Mouse (Mus musculus) ZHBTc4 (cell line): ENCODE data around the gene Igf2bp3.

Experiments used
- DNase-seq: peaks from one replicate; pipeline ENCODE4 v3.0.0-alpha.2; 2011; ENCODE audit warnings: low read depth, low spot score

Igf2bp3 gene

GRCm38 (mm10) chr6:49138159-49139051 is 76.4 kb downstream of the Igf2bp3 start:
- peak; percentile 25 for DNase-seq

- DNase-seq, result no peak
Measured at GRCm38 (mm10) chr6:49136739-49137138, 78.0 kb downstream of the Igf2bp3 start.

- peak; percentile 77 for DNase-seq
Measured at GRCm38 (mm10) chr6:49132352-49133090, 82.2 kb downstream of the Igf2bp3 start.

- DNase-seq, result no peak
Measured at GRCm38 (mm10) chr6:49131855-49132254, 82.9 kb downstream of the Igf2bp3 start.

GRCm38 (mm10) chr6:49130328-49130727 is 84.4 kb downstream of the Igf2bp3 start:
- DNase-seq, result no peak

GRCm38 (mm10) chr6:49120370-49120769 is 94.4 kb downstream of the Igf2bp3 start:
- peak; percentile 30 for DNase-seq

- DNase-seq, result no peak
Measured at GRCm38 (mm10) chr6:49119462-49120135, 95.2 kb downstream of the Igf2bp3 start.

- no peak for DNase-seq
Measured at GRCm38 (mm10) chr6:49118446-49118845, 96.3 kb downstream of the Igf2bp3 start.

GRCm38 (mm10) chr6:49116241-49116640 is 98.5 kb downstream of the Igf2bp3 start:
- no peak for DNase-seq

GRCm38 (mm10) chr6:49115550-49115949 is 99.2 kb downstream of the Igf2bp3 start:
- no peak for DNase-seq

GRCm38 (mm10) chr6:49114457-49114856 is 100.3 kb downstream of the Igf2bp3 start:
- no peak for DNase-seq

GRCm38 (mm10) chr6:49113895-49114294 is 100.9 kb downstream of the Igf2bp3 start:
- no peak for DNase-seq

- DNase-seq, result no peak
Measured at GRCm38 (mm10) chr6:49109196-49109595, 105.6 kb downstream of the Igf2bp3 start.

- DNase-seq, result no peak
Measured at GRCm38 (mm10) chr6:49106746-49107500, 107.8 kb downstream of the Igf2bp3 start.

- DNase-seq, result peak; percentile 94
Measured at GRCm38 (mm10) chr6:49099086-49099485, 115.7 kb downstream of the Igf2bp3 start.

GRCm38 (mm10) chr6:49097596-49098110 is 117.1 kb downstream of the Igf2bp3 start:
- DNase-seq, result no peak

- DNase-seq, result peak; percentile 49
Measured at GRCm38 (mm10) chr6:49096933-49097461, 117.8 kb downstream of the Igf2bp3 start.

GRCm38 (mm10) chr6:49096421-49096820 is 118.3 kb downstream of the Igf2bp3 start:
- no peak for DNase-seq

GRCm38 (mm10) chr6:49094968-49095367 is 119.8 kb downstream of the Igf2bp3 start:
- no peak for DNase-seq

- no peak for DNase-seq
Measured at GRCm38 (mm10) chr6:49083008-49083407, 131.7 kb downstream of the Igf2bp3 start.

- DNase-seq, result no peak
Measured at GRCm38 (mm10) chr6:49079313-49079712, 135.4 kb downstream of the Igf2bp3 start.
